Mouse (Mus musculus) adrenal gland, adult 10 weeks (tissue): ENCODE data around the gene Il18. TPM values are rescaled to one million over a fixed set of nuclear protein-coding genes. Genes with fewer than 3 reads are reported as not detected.

ENCODE experiments used
- polyA plus RNA-seq: library from polyadenylated mRNA; stranded (reverse); fragments of 350-450 nt; fragmentation: Illumina TruSeq; extraction: RNeasy Lipid Tissue Mini Kit (QIAGEN cat#74804); gene quantifications from one replicate; pipeline ENCODE4 v1.2.3, GENCODE M21; 2014; ENCODE audit warnings: low read depth, low replicate concordance

Gene Il18
- 18.4 TPM for polyA plus RNA-seq

DNA sequence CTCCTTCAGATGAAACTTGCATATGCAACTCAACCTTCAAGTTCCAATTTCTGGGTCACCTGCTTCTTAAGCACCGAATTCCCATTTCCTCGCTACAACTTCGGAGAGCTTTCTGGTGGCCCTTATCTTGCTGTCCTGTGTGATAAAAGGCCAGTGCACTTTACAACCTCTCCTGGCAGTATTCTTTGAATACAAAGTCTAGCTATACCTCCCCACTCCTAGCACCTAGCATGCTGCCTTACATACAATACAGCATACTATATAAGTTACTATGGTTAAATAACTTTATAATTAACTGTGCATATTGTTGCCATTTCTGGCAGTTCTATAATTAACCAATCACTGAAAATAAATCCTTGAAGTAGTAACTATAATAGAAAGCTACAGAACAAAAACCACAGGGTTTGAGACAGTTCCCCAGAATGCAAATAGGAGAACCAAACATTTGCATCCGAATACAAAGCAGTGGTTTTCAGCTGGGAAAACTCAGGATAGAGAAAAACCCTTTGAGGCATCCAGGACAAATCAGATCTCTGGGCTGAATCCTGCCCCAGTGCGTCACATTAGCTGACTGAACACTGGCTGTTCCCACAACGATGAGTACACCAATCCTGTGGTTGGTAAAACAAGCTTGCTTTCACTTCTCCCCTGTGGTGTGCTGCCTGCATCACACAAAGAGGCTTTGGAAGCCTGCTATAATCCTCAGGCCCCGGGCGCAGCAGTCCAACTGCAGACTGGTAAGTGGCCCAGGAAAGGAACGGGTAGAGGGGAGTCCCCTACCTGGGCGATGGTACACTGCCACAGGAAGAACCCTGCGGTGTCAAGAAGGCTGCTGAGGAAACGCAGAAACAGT, at the start of gene Il18:
Il18 (plus strand) TSS at position 587 of the 853 bp plus-strand sequence.

DNA sequence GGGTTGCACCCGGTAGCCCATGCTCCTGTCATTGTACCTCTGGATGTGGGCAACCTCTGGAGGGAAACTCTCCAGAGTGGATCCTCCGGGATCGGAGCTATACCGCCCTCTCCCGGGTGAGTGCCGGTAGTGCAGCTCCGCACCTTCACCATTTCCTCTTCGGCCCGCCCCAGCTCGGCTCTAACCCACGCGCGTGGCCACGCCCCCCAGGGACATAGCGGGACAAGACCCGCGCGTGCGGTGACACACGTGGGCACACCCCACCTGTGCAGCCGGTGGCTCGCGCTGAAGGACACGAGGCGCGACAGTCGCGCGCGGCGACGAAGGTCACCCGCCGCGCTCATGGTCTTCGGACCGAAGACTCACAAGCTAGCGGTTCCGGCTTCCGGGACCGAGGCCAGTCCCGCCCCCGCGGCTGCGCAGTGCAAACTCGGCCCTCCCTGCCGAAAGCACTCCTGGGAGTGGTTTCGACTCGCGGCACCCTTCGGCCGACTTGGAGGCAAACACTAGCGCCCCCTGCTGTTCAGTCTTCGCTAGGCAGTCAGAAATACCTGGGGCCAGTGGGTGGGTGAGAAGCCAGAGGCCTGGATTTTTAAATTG, 26.2 kb upstream of the Il18 start, which contains the start of gene Pts:
Pts (minus strand) TSS at position 432 of the 600 bp plus-strand sequence.

DNA sequence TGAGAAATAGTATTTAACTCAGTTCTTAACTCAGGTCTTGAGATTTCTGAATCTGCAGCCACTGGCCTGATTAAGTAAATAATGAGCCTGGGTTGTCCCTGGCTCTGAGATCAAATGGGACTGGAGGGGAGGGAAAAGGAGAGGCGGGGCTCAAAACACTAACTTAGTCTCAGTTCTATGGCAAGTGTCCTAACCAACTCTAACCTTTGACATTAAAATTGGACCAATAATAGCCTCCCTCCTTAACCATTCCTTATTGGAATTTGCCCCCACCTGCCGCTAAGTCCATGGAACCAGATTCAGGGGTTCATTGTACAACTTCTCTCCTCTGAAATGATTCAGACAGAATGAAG, 443 bp downstream of the Il18 start, which contains the start of gene Bco2:
Bco2 (minus strand) TSS at position 88 of the 353 bp plus-strand sequence.

DNA sequence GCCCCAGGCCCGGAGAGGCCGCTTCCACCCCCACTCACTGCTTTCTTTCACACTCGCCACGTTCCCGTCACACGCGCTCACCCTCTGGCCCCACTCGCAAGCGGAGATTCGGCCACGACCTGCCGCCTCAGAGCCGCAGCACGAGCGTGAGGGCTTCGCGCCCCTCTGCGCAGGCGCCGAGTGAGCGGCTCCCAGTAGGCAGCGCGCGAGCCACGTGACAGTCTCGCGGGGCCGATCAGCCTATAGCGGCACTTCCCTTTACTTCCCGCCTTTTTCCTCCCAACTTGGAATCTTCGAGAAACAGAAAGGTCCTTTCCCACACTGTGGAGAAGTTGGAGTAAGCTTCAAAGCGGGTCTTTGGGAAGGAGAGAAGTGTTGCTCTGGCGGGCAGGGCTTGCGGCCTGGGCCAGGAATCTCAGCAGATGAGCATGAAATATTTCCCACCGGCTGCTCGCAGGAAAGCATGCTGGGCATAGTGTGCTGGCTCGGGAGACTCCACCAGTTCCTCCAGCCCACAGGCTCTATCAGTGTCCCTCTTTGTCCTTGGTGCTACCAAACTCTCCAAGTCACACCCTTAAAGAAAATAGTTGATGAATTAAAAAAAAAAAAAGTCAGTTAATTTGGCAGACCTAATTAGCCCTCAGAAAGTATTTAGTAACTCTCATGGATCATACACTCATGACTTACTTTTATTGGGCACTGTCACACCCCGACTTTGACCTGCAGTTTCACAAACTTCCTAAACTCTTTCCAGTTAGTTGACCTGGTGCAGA, 6.7 kb downstream of the Il18 start, which contains the start of gene Tex12:
Tex12 (minus strand) TSS at position 181 of the 773 bp plus-strand sequence.

DNA sequence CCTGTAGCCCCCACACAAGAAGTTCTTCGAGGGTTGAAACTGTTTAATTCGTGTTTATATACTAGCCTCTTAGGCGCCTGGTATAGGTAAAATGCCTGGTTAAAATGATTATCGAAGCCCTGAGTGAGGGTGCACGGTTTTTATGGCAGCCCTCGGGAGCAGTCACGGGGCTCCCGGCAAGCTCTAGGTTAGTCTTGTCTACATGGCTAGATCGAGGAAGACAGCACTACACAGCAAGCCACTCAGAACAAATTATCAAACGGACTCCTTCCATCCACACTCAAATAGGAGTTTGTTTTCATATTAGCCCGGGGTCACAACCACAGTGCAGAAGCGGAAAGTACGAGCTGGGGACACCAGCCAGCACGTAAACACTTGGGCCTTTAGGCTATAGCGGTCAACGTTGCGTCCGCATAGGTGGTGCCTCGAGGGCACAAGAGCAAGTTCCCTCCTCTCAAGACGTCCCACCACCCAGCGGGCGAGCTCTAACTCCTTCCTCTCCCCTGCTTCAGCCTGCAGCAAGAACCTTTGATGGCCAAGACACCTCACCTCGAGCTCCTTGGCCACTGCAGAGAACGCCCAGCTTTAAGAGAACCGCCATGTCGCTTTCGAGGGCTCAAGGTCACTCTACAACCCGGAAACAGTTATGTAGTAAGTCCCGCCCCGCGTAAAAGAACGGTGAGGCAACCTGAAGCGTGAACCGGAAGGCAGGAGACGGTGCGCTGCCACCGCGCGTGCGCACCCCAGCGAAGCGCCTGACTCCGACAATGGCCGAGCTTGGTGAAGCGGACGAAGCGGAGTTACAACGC, 48.8 kb downstream of the Il18 start, which contains the start of the genes Sdhd and Timm8b:
Sdhd (minus strand) TSS at position 624 of the 809 bp plus-strand sequence.
Timm8b (plus strand) TSS at position 722 of the 809 bp plus-strand sequence.

DNA sequence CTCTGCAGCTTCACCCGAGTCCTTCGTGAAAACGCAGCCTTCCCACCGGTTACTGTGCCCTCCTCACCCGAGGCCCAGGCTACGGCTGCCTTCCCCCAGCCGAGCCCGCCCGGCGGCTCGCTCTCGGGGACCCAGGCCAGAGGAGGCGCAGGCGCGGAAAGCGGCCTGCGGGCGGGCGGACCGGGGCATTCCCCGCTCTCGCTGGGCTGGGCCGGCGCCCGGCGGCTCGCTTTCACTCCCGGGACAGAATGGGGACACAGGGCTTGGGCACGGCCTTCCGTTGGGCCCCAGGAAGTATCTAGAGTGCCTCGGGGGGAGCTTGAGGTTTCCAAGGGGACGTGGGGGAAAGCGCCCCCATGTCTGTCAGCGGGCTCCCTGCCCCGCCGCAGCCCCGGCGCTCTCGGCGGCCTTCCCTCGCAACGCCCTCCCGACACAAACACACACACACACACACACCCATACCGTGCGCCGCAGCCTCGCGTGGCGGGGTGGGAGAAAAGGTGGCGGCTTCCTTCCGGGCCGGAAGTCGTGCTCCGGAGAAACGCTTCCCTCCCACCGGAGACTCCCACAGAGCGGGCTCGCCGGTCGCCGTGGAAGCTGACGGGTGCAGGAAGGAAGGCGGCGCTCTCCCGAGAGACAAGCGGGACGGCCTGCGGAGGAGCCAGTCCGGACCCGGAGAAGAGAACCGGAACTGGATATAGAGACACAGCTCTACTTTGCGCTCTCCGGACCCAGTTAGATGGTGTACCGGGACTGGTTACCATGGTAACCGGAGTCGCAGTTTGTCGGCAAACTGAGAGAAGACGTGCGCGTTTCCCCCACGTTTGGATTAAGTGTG, 62.4 kb downstream of the Il18 start, which contains the start of the genes Pih1d2 and Nkapd1:
Pih1d2 (plus strand) TSS at position 556 of the 838 bp plus-strand sequence.
Nkapd1 (minus strand) TSS at position 699 of the 838 bp plus-strand sequence.

Other genes starting within 250 kb of the Il18 start
- 135 TPM for gene Rpl10-ps3, start 209.9 kb upstream of the Il18 start, polyA plus RNA-seq
- gene Plet1, start 60.3 kb upstream of the Il18 start, polyA plus RNA-seq: 0.47 TPM
- 169 TPM for gene Pts, start 26.1 kb upstream of the Il18 start, polyA plus RNA-seq
- gene Bco2, start 354 bp downstream of the Il18 start, polyA plus RNA-seq: 0.52 TPM
- not detected for gene Tex12, start 6.5 kb downstream of the Il18 start, polyA plus RNA-seq
- 192 TPM for gene Sdhd, start 49.0 kb downstream of the Il18 start, polyA plus RNA-seq
- 132 TPM for gene Timm8b, start 49.1 kb downstream of the Il18 start, polyA plus RNA-seq
- gene Pih1d2, start 62.5 kb downstream of the Il18 start, polyA plus RNA-seq: 6.1 TPM
- 107 TPM for gene Nkapd1, start 62.6 kb downstream of the Il18 start, polyA plus RNA-seq
- 128 TPM for gene Dlat, start 105.0 kb downstream of the Il18 start, polyA plus RNA-seq
- 10.2 TPM for gene Dixdc1, start 184.7 kb downstream of the Il18 start, polyA plus RNA-seq
- 18.0 TPM for gene 2310030G06Rik, start 191.7 kb downstream of the Il18 start, polyA plus RNA-seq
- 7.9 TPM for gene Cryab, start 196.5 kb downstream of the Il18 start, polyA plus RNA-seq
- gene Hspb2, start 197.5 kb downstream of the Il18 start, polyA plus RNA-seq: not detected
- 6.4 TPM for gene Fdxacb1, start 213.4 kb downstream of the Il18 start, polyA plus RNA-seq
- gene Alg9, start 220.2 kb downstream of the Il18 start, polyA plus RNA-seq: 10.5 TPM
- 140 TPM for gene 1110032A03Rik, start 220.7 kb downstream of the Il18 start, polyA plus RNA-seq